Mouse (Mus musculus) heart, embryonic 13.5 days (tissue): ENCODE results near the gene Prss41. TPM values are rescaled to one million over a fixed set of nuclear protein-coding genes. Genes with fewer than 3 reads are reported as not detected.

Experiments used
- ATAC-seq: fragments of 200-750 bp; cut with Nextera tagmentation; 2 replicates; pipeline ENCODE4 v1.8.0; 2017; ENCODE audit warnings: moderate TSS enrichment; ENCODE audit not compliant: insufficient number of reproducible peaks, low FRiP score, low TSS enrichment; ENCODE audit errors: extremely low read depth
- H3K27ac ChIP-seq: fragments of 300-500 bp; sonication (generic); replicated peaks from 2 replicates; pipeline ENCODE4 v1.5.1; 2015; ENCODE audit warnings: moderate library complexity, mild to moderate bottlenecking, inconsistent platforms
- H3K27me3 ChIP-seq: fragments of 300-500 bp; sonication (generic); replicated peaks from 2 replicates; pipeline ENCODE4 v1.6.1; 2015; ENCODE audit warnings: mild to moderate bottlenecking, inconsistent platforms
- H3K36me3 ChIP-seq: fragments of 300-500 bp; sonication (generic); 2 replicates; pipeline ENCODE4 v1.6.1; 2015; ENCODE audit warnings: mild to moderate bottlenecking, inconsistent platforms
- H3K4me1 ChIP-seq: fragments of 300-500 bp; sonication (generic); 2 replicates; pipeline ENCODE4 v1.6.1; 2015; ENCODE audit warnings: inconsistent platforms
- H3K4me2 ChIP-seq: fragments of 300-500 bp; sonication (generic); 2 replicates; pipeline ENCODE4 v1.6.1; 2015; ENCODE audit warnings: inconsistent platforms, mild to moderate bottlenecking, moderate library complexity
- H3K4me3 ChIP-seq: fragments of 300-500 bp; sonication (generic); 2 replicates; pipeline ENCODE4 v1.5.1; 2015; ENCODE audit warnings: moderate library complexity, mild to moderate bottlenecking, inconsistent platforms
- H3K9ac ChIP-seq: fragments of 300-500 bp; sonication (generic); 2 replicates; pipeline ENCODE4 v1.6.1; 2015; ENCODE audit warnings: inconsistent platforms, mild to moderate bottlenecking, moderate library complexity
- H3K9me3 ChIP-seq: fragments of 300-500 bp; sonication (generic); 2 replicates; pipeline ENCODE4 v1.6.1; 2016; ENCODE audit warnings: inconsistent platforms
- WGBS: fragments of 180-500 bp; shearing (Covaris S2); methylation state at CpG from one replicate; pipeline ENCODE4 v1.1.7; 2015; ENCODE audit warnings: mixed read lengths; 5-methylcytosine and 5-hydroxymethylcytosine counted together
- polyA plus RNA-seq: library from polyadenylated mRNA; unstranded; fragments of >200 nt; fragmentation: Nextera tagmentation; extraction: Ambion mirVana; gene quantifications from 2 replicates; pipeline ENCODE4 v1.2.1, GENCODE M21; 2015

Prss41 gene
- polyA plus RNA-seq, 1 experiment from 2014 or later, result 0.29 TPM

DNA sequence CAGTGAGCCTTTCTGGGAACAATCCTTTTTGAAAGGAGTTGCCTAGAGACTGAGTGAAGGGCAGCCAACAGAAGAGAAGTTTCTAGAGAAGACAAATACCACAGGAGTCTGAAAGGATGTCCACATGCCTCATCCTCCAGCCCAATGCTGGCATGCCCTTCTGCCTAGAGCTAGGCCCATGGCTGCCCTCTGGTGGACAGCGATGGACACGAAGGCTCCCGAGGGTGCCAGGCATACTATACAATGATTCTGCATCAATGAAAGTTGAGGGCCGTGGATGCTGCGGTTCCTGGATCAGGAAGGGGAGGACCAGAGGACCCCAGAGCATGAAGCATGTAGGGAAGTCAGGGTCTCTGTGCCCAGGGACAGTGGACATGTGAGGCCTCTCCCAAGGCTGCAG is 9.3 kb upstream of the Prss41 start:
- 28% methylated on average over 5 of the region's 5 CpGs for WGBS

DNA sequence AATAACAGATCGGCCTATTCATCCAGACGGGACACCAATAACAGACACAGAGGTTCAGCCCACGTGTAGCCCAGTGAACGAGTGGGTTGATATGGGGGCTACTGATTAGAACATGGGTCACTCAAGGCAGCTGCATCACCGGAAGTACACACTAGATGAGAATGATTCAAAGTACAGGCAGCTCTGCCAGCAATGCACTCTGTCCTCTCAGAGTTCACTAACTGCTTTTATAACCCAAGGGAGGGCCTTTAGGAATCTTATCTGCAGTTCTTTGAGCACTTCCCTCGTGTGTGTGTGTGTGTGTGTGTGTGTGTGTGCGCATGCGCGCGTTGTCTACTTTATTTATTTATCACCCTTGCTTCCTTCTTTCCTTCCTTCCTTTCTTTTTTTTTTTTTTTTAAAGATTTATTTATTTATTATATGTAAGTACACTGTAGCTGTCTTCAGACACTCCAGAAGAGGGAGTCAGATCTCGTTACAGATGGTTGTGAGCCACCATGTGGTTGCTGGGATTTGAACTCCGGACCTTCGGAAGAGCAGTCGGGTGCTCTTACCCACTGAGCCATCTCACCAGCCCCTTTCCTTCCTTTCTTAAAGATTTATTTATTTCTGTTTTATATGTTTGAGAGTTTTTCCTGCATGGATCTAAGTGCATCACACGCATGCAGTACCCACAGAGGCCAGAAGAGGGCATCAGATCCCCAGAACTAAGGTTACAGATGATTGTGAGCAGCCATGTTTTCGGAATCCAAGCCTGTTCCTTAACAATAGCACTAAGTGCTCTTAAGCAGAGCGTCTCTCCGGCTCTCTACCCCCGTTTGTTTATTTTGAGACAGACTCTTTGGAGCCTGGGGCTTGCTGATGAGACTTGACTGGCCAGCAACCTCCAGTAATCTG is 7.1 kb upstream of the Prss41 start:
- no peaks in the 10 kb centered on the region for H3K27me3 ChIP-seq
- H3K4me1 ChIP-seq, result peaks cover 8% of the 10 kb centered on the region
- no peak overlapping the region for H3K27ac ChIP-seq
- H3K9me3 ChIP-seq, result no peaks in the 10 kb centered on the region
- H3K4me2 ChIP-seq, result no peak overlapping the region
- H3K9ac ChIP-seq, result no peak overlapping the region
- WGBS, result 44% methylated on average over 18 of the region's 19 CpGs
- no peak overlapping the region for H3K4me3 ChIP-seq
- no peak for ATAC-seq
- H3K36me3 ChIP-seq, result no peaks in the 10 kb centered on the region

More for the DNA sequence above, 9.3 kb upstream of the Prss41 start:
- H3K27me3 ChIP-seq, result no peaks in the 10 kb centered on the region
- H3K27ac ChIP-seq, result no peak overlapping the region
- no peak overlapping the region for H3K9ac ChIP-seq
- no peaks in the 10 kb centered on the region for H3K36me3 ChIP-seq
- no peak overlapping the region for H3K4me2 ChIP-seq
- ATAC-seq, result no peak
- peaks cover 8% of the 10 kb centered on the region for H3K4me1 ChIP-seq
- H3K9me3 ChIP-seq, result no peaks in the 10 kb centered on the region
- H3K4me3 ChIP-seq, result no peak overlapping the region

DNA sequence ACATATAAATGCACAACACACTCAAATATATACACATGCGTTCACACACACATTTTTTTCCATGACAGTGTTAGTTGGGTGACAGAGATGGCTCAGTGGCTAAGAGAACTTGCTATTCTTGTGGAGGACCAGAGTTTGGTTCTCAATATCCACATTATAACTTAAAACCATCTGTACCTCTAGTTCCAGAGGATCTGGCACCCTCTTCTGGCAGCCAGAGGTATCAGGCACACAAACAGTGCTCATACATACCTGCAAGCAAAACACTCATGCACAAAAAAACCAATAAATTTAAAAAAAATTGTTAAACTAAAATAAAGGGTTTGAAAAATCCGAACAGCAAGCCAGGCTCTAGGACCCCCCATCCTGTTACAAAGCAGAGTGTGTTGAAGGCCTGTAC is 6.1 kb upstream of the Prss41 start:
- H3K36me3 ChIP-seq, result no peaks in the 10 kb centered on the region
- WGBS, result 57% methylated on average over 2 of the region's 2 CpGs
- H3K4me1 ChIP-seq, result peaks cover 8% of the 10 kb centered on the region
- no peak overlapping the region for H3K27ac ChIP-seq
- no peak overlapping the region for H3K4me2 ChIP-seq
- no peaks in the 10 kb centered on the region for H3K9me3 ChIP-seq
- no peaks in the 10 kb centered on the region for H3K27me3 ChIP-seq
- no peak for ATAC-seq
- no peak overlapping the region for H3K4me3 ChIP-seq
- no peak overlapping the region for H3K9ac ChIP-seq

DNA sequence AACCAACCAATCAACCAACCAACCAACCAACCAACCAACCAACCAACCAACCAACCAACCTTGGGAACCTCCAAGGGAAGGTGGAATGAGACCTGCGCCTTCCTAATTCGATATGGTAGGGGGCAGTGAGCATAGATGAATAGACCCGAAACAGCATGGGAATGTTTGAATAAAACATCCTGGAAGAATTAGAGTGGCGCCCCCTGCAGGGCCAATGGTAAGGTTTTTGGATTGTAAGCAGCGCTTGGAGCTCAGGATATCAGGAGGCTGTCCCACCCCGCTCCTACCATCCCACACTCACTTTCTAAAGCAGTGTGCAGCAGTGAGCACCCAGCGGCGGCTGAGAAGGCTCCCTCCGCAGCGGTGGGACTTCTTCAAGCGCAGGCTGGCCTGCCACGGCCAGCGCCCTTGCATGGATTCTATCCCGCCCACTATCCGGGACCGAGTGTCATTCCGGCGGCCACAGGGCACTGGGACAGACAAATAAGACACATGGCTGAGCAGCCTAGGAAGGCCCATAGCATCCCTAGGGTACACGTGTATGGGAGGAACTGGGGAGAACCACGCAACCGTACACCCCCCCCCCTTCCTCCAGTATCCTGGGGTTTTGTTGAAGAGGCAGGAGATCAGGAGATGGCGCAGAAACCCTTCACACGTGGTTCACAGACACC is 696 bp downstream of the Prss41 start:
- Histone ChIP-seq H3K4me1 (peaks cover 9% of the 10 kb centered on the region; the same call in 1 of the 2 replicates), H3K36me3 (no peaks in the 10 kb centered on the region), H3K4me3 (peak overlapping the region; percentile 24; the same call in 1 of the 2 replicates), H3K9me3 (no peaks in the 10 kb centered on the region), H3K27ac (no peak overlapping the region), H3K27me3 (peaks cover 13% of the 10 kb centered on the region), H3K4me2 (peak overlapping the region; percentile 55), H3K9ac (no peak overlapping the region)
- ATAC-seq, result no peak
- 37% methylated on average over 23 of the region's 23 CpGs for WGBS

DNA sequence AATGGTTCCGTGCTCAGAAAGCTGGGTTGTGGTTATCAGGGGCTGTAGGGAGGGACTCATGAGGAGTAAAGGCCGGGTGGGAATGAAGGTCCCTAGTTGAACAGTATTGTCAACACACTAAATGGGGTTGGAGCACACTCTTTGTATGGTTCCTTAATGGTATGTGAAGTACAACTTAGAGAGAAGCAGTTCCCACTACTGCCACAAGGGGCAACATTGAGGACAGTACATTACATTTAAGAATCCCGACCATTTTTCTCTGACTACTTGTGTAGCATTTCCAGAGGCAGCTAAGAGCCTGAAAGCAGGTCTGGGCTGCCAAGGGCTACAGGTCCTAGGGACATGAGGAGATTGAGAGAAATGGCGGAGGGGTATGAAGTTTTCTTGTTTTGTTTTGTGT is 2.8 kb downstream of the Prss41 start:
- Histone ChIP-seq H3K36me3 (no peaks in the 10 kb centered on the region), H3K27me3 (peaks cover 26% of the 10 kb centered on the region), H3K9ac (no peak overlapping the region), H3K4me1 (peaks cover 9% of the 10 kb centered on the region; the same call in 1 of the 2 replicates), H3K27ac (no peak overlapping the region), H3K4me2 (no peak overlapping the region), H3K9me3 (no peaks in the 10 kb centered on the region), H3K4me3 (no peak overlapping the region)
- ATAC-seq, result no peak
- 27% methylated on average over 4 of the region's 4 CpGs for WGBS

DNA sequence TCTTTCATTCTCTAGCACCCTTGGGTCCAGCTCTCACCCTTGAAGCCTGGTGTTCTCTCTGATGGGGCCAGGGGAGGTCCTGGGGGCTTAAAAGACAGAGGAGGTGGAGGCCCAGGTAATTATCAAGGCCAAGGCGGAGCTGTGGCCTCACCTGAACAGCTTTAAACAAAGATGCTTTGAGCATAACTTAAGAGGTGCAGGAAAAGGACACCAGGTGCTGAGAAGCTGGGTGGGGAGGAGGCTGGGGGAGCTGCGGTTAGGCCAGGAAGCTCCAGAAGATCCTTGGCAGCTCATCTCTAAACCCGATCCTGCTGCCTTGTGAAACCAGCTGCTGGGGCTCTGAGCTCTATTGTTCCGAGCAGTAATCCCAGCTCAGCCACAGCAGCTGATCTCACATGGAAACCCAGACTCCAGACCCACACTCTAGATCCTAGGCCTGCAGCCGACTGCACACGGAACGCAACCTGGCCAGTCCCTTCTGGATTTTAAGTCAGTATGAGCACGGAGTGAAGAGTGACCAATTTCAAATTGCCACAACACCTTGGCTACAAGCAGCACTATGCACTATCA is 7.9 kb downstream of the Prss41 start, which contains the start of gene Prss33:
Gene Prss33 (minus strand): TSS at position 51 of the 570 bp plus-strand sequence.
- Histone ChIP-seq H3K36me3 (no peaks in the 10 kb centered on the region), H3K9ac (no peak within 1 kb of the TSS), H3K4me3 (no peak within 1 kb of the TSS), H3K4me1 (no peaks in the 10 kb centered on the region), H3K27ac (no peak within 1 kb of the TSS), H3K4me2 (no peak within 1 kb of the TSS), H3K27me3 (peaks cover 61% of the 10 kb centered on the region), H3K9me3 (no peaks in the 10 kb centered on the region)
- ATAC-seq, result no peak
- WGBS, result 65% methylated on average over 8 of the region's 8 CpGs

DNA sequence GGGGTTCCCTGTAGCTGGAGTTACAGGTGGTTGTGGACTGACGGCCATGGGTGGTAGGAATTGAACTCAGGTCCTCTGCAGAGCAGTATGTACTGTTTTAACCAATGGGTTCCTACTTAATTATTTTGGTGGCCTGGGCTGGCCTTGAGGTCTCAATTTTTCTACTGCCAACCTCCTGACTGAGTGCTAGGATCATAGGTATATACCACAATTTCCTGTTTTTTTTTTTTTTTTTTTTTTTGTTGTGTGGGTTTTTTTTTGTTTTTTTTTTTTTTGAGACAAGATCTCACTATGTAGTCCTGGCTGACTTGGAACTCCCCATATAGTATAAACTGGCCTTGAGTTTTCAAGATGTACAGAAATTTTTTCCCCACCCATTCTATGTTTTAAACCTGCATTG is 12.8 kb downstream of the Prss41 start:
- H3K27ac ChIP-seq, result no peak overlapping the region
- no peak overlapping the region for H3K9ac ChIP-seq
- WGBS, result 88% methylated on average over 1 of the region's 1 CpGs
- H3K27me3 ChIP-seq, result peaks cover 61% of the 10 kb centered on the region
- H3K4me1 ChIP-seq, result peaks cover 22% of the 10 kb centered on the region
- ATAC-seq, result no peak
- no peak overlapping the region for H3K4me3 ChIP-seq
- H3K4me2 ChIP-seq, result no peak overlapping the region
- peaks cover 13% of the 10 kb centered on the region for H3K36me3 ChIP-seq
- H3K9me3 ChIP-seq, result no peaks in the 10 kb centered on the region

DNA sequence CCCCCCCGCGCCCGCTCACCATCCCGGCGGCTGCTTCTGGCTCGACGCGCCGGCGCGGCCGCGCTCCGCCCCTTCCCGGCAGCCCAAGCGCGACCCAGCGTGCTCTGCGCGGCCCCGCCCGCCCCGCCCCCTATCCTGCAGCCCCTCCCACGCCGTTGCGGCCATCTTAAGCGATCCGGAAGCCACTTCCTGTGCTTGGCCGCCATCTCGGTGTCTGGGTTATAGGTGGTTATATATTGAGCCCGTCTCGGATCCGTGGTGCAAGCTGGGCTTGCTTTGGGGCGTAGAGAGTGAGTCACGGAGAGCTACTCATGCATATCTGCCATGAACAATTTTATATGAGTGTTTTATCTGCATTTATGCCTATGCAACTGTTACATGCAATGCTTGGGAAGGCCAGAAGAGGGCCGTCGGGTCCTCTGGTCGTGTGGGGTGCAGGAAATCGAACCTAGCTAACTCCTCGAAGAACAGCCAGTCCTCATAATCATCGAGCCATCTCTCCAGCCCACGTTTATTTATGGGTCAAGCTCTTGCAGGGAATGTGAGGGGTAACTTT is 14.8 kb downstream of the Prss41 start, which contains the start of gene Elob:
Gene Elob (minus strand): TSS at position 73 of the 556 bp plus-strand sequence.
- H3K4me1 ChIP-seq, result peaks cover 22% of the 10 kb centered on the region
- H3K36me3 ChIP-seq, result peaks cover 34% of the 10 kb centered on the region
- peak within 1 kb of the TSS; percentile 79 for H3K4me2 ChIP-seq
- under 1% methylated on average over 35 of the region's 42 CpGs for WGBS
- H3K9me3 ChIP-seq, result no peaks in the 10 kb centered on the region
- peak within 1 kb of the TSS; percentile 95 for H3K9ac ChIP-seq
- H3K27ac ChIP-seq, result peak within 1 kb of the TSS; percentile 92
- ATAC-seq, result peak; percentile 93
- peak within 1 kb of the TSS; percentile 95 for H3K4me3 ChIP-seq
- H3K27me3 ChIP-seq, result peaks cover 41% of the 10 kb centered on the region

DNA sequence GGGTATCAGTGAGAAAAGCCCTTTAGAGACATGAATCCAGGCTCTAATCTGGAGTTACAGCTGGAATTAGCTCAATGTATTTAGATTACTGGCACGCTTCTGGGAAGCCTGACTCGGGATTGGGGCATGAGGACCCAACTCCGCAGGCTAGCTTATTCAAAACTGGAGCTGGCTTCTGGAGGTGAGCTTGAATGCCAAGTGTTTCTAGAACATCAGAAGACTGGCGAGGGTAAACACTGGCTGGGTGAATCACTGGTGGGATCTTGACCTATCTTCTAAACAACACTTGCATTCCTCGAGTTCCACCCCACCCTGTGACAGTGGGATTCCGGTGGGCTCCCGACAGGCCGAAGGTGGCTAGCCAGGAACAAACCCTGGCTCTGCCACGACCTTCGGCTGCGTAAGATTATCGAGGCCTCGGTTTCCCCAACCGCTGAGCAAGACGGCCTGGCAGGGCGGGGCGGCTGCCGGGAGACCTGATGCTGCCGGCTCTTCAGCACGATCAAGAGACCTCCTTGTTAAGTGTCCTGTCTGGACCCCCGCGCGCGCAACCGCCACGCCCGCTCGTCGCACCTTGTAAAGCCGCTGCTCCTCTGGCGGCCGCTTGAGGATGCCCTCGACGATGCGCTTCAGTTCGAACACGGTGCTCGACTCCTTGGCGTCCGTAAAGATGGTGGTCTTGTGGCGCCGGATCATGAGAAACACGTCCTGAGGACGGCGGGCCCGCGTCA is 15.5 kb downstream of the Prss41 start:
- peaks cover 41% of the 10 kb centered on the region for H3K36me3 ChIP-seq
- peak overlapping the region; percentile 92 for H3K27ac ChIP-seq
- WGBS, result under 1% methylated on average over 47 of the region's 47 CpGs
- ATAC-seq, result peak; percentile 60
- H3K4me1 ChIP-seq, result peaks cover 22% of the 10 kb centered on the region
- peaks cover 34% of the 10 kb centered on the region for H3K27me3 ChIP-seq
- no peaks in the 10 kb centered on the region for H3K9me3 ChIP-seq
- H3K4me3 ChIP-seq, result peak overlapping the region; percentile 95
- H3K4me2 ChIP-seq, result peak overlapping the region; percentile 79
- peak overlapping the region; percentile 95 for H3K9ac ChIP-seq

DNA sequence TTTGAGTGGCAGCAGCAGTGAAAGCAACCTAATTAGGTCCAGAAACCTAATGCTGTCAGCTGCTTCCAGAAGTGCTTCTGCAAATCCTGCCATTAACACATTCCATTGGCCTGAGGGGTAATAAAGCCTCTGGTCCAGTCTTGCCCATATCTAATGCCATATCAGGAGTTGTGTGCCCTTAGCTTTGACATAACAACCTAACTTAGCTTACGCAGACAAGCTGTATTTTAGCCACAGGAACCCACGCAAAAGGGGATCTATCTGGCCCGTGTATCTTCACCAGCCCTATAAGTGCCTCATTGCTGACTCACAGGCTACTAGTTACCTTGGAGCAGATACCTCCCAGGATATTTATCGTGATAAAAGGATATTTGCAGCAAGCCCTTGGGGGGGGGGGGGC is 18.4 kb downstream of the Prss41 start:
- 82% methylated on average over 4 of the region's 4 CpGs for WGBS
- Histone ChIP-seq H3K9me3 (no peaks in the 10 kb centered on the region), H3K27me3 (peaks cover 7% of the 10 kb centered on the region; the same call in 1 of the 2 replicates), H3K36me3 (peaks cover 69% of the 10 kb centered on the region), H3K4me3 (no peak overlapping the region), H3K4me2 (no peak overlapping the region), H3K4me1 (peaks cover 28% of the 10 kb centered on the region), H3K9ac (no peak overlapping the region), H3K27ac (no peak overlapping the region)
- no peak for ATAC-seq
